Mouse (Mus musculus) mouse embryonic stem cell (cell line): Measurements from ENCODE around the gene Rnps1.
"Not testable (repeated sequence)": the region's sequence is repeated elsewhere in the genome, so short reads cannot be mapped to it uniquely, and the experiment has no call there.

Experiments used
- in situ Hi-C, 2 experiments: fragments of 300-500 bp; cut with MboI; formaldehyde crosslinking; loops; 1 replicate in 1 of 2; 3 replicates in 1 of 2; pipeline ENCODE4 v1.14.3; 2019 to 2020; ENCODE audit warnings: low sequenced_read_pairs in 2 of 2, low pct_unique_long_range_greater_than_20kb in 1 of 2, mixed read lengths in 1 of 2; ENCODE audit not compliant: unreplicated experiment in 1 of 2

Rnps1 gene

GRCm38 (mm10) chr17:24425905-24426304 is 11.5 kb downstream of the Rnps1 start:
- in situ Hi-C loops, result no loop called here

GRCm38 (mm10) chr17:24426471-24427169 is 12.3 kb downstream of the Rnps1 start, which contains the start of gene Eci1:
Gene Eci1 (plus strand): TSS chr17:24426641.
- in situ Hi-C loops, result no loop called here

- in situ Hi-C loops, result no loop called here
Measured at GRCm38 (mm10) chr17:24427170-24427557, 12.8 kb downstream of the Rnps1 start.

- in situ Hi-C loops, result no loop called here
Measured at GRCm38 (mm10) chr17:24429201-24429983, 15.0 kb downstream of the Rnps1 start.

- in situ Hi-C loops, result no loop called here
Measured at GRCm38 (mm10) chr17:24437016-24437415, 22.7 kb downstream of the Rnps1 start.

- in situ Hi-C loops, result no loop called here
Measured at GRCm38 (mm10) chr17:24440377-24440776, 26.0 kb downstream of the Rnps1 start.

- in situ Hi-C loops, result no loop called here
Measured at GRCm38 (mm10) chr17:24441148-24441547, 26.8 kb downstream of the Rnps1 start.

- in situ Hi-C loops, result no loop called here
Measured at GRCm38 (mm10) chr17:24442107-24442506, 27.7 kb downstream of the Rnps1 start.

GRCm38 (mm10) chr17:24442632-24443155 is 28.3 kb downstream of the Rnps1 start, which contains the start of gene Dnase1l2:
Gene Dnase1l2 (minus strand): TSS chr17:24443105.
- in situ Hi-C loops, result no loop called here

- in situ Hi-C loops, result no loop called here
Measured at GRCm38 (mm10) chr17:24443409-24443808, 29.0 kb downstream of the Rnps1 start.

- in situ Hi-C loops, result no loop called here
Measured at GRCm38 (mm10) chr17:24446590-24446989, 32.2 kb downstream of the Rnps1 start.

GRCm38 (mm10) chr17:24449507-24449906 is 35.1 kb downstream of the Rnps1 start:
- in situ Hi-C loops, result no loop called here

- in situ Hi-C loops, result no loop called here
Measured at GRCm38 (mm10) chr17:24451220-24451619, 36.9 kb downstream of the Rnps1 start.

- in situ Hi-C loops, result no loop called here
Measured at GRCm38 (mm10) chr17:24453372-24453771, 39.0 kb downstream of the Rnps1 start.

GRCm38 (mm10) chr17:24454218-24454755 is 39.9 kb downstream of the Rnps1 start:
- in situ Hi-C loops, result no loop called here

GRCm38 (mm10) chr17:24454756-24455522 is 40.6 kb downstream of the Rnps1 start:
- in situ Hi-C loops, result no loop called here

- in situ Hi-C loops, result not testable (repeated sequence)
Measured at GRCm38 (mm10) chr17:24455523-24456206, 41.3 kb downstream of the Rnps1 start.

- in situ Hi-C loops, result no loop called here
Measured at GRCm38 (mm10) chr17:24461580-24461979, 47.2 kb downstream of the Rnps1 start.
